Mouse (Mus musculus) monocyte, adult 5-6 weeks (primary cell): Measurements from ENCODE around the gene Gemin6. TPM values are rescaled to one million over a fixed set of nuclear protein-coding genes. Genes with fewer than 3 reads are reported as not detected.
"Not testable (repeated sequence)": the region's sequence is repeated elsewhere in the genome, so short reads cannot be mapped to it uniquely, and the experiment has no call there.

Experiments used
- ATAC-seq: fragments of 153-309, 156-312 bp; replicated peaks from 2 replicates; pipeline ENCODE4 v1.8.0; 2017; ENCODE audit warnings: mild to moderate bottlenecking; ENCODE audit not compliant: low TSS enrichment, insufficient number of reproducible peaks, severe bottlenecking, poor library complexity, low FRiP score
- total RNA-seq: library from RNA; stranded (forward); fragments of 200-1000, 200-491, 200-594 nt; gene quantifications from 3 replicates; pipeline ENCODE4 v1.2.3, GENCODE M21; 2017

The Gemin6 gene
- total RNA-seq, 1 experiment from 2014 or later: 7.7 TPM

DNA sequence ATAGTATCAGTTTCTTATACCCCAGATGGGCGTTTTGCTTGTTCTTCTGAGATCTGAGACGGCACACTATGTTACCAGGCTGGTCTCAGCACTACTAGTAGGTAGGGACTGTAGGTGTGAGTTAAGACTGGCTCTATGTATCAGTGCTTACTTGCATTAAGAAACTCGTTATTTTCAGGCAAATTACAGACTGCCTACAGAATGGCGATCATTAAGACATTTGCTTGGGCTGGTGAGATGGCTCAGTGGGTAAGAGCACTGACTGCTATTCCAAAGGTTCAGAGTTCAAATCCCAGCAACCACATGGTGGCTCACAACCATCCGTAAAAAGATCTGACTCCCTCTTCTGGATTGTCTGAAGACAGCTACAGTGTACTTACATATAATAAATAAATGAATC is 901 bp downstream of the Gemin6 start:
- not testable (repeated sequence) for ATAC-seq

DNA sequence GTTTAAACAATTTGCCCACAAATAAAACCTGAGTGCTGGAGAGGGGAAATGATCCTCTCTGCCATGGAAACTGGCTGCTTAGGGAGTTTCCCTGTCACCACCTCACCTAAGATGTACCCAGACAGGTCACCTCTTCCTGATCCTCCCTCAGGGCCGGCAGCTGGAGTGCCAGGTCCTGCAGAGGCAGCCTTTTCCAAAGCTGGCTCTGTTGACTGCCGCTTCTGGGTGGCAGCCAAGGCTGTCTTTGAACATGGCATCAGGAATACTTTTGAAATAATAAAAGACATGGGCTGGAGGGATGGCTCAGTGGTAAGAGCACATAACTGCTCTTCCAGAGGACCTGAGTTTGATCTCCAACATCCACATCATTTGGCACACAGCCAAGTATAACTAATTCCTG is 5.2 kb downstream of the Gemin6 start:
- ATAC-seq: no peak

DNA sequence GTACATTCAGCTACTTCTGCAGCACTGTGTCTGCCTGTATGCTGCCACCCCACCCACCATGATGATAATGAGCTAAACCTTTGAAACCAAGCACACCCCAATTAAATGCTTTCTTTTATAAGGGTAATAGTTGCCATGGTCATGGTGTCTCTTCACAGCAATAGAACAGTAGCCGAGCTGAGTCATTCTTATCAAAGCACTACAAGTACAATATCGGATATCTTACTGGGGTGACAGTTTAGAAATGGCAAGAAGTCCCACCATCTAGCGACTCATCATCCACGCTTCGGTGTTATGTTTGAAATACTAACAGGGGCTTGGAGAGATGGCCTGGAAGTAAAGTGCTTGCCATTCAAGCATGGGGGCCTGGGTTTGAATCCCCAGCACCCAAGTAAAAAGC is 9.6 kb downstream of the Gemin6 start:
- no peak for ATAC-seq

DNA sequence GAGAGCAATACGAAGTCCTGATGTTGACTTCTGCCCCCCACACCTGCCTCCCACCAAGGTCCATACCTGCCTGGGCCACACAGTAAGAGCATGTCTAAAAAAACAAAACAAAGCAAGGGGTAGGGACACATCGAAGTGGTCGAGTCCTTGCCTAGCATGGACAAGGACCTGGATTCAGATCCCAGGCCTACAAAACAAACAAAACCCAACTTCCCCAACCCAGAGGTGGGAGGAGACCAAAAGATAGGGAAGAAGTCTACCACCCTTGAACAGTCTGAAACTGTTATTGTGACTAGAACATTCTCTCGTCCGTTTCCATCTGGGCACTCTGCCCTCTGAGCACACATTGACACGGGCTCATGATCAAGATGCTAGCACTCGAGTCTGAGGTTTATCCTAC is 10.1 kb downstream of the Gemin6 start:
- no peak for ATAC-seq

DNA sequence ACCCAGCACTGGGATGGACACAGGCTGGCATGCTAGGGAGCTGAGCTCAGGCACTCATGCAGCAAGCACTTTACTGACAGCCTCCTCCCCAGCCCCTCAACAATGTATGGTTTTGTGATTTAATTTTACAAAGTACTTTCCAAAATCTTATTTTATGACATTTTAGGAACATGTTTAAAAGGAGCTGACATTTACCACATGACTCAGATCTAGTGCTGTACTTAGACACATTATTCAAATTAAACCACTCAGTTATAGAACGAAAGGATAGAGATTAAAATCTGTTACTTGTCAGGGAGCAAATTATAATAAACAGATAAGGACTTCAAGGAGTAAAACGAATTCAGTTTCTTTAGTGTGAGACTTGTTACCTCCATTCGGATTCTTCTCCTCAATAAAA is 11.2 kb downstream of the Gemin6 start:
- no peak for ATAC-seq

DNA sequence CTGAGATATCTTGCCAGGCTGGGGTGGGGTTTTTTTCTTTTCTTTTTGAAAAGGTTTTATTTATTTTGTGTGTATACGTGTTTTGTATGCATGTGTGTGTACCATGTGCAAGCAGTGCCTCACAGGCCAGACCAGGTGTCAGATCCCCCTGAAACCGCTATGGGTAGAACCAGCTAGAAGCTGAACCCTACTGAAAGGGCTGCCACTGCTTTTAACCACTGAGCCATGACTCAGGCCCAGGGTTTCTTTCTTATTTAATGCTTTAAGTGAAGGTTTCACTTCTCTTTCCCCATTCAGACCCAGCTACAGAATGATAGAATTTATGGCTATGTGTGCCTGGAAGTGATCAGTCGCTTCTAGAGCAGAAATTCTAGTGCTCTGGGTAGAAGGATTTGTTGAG is 12.6 kb downstream of the Gemin6 start:
- peak; percentile 51; the same call in 1 of the 2 replicates for ATAC-seq

DNA sequence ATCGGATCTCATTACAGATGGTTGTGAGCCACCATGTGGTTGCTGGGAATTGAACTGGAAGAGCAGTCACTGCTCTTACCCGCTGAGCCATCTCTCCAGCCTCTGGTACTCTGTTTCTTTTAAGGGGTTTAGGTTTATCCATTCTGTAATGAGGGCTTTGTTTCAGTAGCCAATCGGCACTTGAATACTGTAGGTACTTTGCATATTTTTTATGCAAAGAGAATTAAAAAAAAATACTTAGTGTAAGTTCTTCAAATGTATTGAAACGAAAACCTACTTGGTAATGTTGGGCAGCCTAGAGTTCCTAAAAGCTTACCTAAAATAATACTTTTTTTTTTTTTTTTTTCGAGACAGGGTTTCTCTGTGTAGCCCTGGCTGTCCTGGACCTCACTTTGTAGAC is 13.2 kb downstream of the Gemin6 start:
- ATAC-seq: no peak

DNA sequence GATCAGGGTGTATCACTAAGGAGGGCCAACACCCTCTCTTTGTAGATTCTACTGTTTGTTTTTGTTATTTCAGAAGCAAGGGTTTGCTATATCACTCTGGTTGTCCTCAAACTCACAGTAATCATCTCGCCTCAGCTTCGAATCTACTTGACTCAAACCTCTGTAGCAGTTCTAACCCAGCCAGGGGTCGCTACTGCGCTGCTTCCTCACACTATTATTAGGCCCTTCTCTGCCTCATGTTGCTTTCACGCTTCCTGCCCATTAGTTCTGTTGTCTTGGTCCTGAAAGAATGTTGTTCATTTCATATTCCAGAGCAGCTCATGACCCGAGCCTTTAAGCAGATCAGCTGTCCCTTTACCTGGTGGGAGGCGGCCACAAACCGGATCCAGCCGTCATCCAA is 17.4 kb downstream of the Gemin6 start:
- no peak for ATAC-seq

DNA sequence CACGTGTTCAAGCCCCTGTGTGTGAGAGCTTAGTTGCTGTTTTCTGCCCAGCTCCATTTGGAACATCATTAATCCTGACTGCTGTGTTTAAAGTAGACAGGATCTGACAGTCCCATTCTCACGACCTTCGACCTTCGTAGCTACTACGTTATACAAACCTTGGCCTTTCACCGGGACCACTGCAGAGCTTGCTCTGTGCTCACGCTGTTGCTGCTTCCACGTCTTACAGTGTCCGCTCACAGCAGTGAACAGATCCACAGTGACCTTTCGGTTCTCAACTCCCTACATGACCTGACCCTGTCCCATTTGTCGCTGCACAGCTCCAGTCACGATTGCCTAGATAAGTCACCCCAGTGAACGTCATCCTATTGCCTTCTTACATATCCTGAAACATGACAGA is 18.9 kb downstream of the Gemin6 start:
- no peak for ATAC-seq

DNA sequence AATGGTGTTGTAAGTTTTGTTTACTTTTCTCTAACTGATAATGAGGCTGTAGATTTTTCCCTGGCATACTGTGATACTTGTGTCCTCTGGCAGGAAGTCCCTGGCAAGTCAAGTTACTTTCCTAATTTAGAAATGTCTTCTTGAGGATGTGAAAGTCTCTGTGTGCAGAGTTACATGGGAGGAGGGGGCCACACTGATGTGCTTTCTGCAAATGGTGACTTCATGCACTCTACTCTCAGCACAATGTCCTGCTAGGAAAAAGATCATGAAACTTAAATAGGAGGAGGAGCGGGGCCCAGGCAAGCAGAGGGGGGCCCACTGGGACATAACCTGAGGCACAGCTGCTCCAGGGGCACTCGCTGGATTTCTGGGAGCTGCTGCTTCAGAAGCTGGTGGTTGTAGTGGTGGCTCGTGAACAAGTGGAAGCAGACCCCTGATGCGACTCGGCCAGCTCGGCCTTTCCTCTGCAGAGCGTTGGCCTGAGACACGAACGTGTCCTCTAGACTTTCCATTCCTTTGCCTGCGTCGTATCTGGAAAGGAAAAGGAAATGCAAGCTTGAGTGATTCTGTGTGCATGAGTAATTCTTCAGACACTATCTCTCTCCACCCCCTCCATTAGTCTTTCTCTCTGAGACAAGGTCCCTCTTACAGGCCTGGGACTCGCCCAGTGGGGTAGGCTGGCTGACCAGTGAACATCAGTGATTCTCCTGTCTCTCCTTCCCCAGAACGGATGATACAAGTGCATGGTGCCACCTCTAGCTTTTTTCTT is 28.7 kb downstream of the Gemin6 start:
- ATAC-seq: no peak

DNA sequence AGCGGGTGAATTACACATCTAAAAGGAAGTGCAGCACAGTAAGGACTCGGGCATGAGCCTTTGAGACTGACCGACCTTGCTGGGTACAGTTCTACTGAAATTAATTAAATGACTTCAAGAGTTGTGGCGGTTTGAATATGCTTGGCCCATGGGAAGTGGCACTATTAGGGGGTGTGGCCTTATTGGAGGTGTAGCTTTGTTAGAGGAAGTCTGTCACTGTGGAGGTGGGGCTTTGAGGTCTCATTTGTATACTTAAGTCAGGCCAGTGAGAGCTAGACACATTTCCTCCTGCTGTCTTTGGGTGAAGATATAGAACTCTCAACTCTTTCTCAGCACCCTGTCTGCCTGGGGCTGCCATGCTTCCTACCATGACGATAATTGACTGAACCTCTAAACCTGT is 30.2 kb downstream of the Gemin6 start:
- ATAC-seq: no peak

DNA sequence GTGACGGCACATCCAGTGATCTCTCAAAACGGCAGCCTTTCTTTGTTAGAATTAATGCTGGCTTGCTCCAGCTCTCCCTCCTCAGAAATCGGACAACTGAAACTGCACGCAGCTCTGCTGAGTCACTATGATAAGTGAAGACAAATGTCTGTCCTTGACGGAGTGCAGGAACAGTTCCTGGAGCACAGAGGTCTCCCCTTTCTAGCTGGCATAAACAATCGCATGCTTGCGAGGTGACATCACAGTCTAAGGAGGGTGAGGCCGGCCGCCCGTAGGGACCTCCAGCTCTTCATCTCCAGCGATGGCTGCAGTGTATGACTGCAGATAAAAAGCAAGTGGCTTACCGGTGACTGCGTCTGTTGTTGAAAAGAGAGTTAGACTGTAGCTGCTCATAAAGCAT is 31.0 kb downstream of the Gemin6 start:
- ATAC-seq: no peak

DNA sequence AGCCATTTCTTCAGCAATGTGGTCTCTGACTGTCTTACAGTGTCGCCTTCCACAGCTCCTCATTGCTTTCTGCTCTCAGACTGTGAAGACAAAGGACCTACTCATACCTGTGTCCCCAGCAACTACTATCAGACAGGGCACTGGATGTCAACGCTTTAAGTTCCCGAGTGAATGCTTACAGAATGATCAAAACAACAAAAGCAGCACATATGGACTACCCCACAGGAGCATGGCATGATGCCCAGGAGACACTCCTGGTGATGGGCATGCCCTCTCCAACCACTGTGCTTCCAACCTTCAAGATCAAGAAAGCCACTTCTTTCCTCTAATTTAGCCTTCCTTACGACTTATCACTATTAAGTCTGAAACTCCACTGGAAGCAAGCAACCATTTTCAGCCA is 42.8 kb downstream of the Gemin6 start:
- no peak for ATAC-seq

DNA sequence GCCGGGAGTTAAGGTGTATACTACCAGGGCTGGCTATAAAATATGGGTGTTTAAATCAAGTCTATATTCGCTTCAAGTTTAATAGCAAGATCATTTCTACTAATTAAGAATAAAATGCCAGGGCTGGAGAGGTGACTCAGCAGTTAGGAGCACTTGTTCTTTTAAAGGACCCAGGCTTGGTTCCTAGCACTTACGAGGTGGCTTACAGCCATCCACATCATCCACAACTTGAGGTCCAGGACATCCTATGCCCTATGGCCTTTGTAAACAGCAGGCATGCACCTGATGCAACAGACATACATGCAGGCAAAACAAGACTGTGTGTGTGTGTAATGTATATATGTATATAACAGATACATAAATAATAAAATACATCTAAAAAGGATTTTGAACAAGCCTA is 43.9 kb downstream of the Gemin6 start:
- ATAC-seq: no peak

DNA sequence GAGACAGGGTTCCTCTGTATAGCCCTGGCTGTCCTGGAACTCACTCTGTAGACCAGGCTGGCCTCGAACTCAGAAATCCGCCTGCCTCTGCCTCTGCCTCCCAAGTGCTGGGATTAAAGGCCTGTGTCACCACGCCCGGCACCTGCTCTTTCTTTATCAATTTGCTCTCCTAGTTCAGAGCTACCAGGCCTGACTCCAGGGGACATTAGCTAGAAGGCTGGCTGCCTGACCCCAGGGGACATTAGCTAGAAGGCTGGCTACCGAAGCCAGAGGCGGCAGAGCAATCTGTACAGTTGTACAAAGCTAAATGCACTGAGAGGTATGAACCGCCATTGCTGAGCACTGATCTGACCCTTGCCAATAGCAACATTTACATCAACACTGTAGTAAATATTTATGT is 46.4 kb downstream of the Gemin6 start:
- not testable (repeated sequence) for ATAC-seq

Other genes starting within 250 kb of the Gemin6 start
- gene Hnrnpll, start 162.1 kb upstream of the Gemin6 start, total RNA-seq: 32.6 to 35.1 TPM (median 33.5 TPM) in 3 replicates
- gene Galm, start 97.0 kb upstream of the Gemin6 start, total RNA-seq: 2.5 to 7.3 TPM (median 2.7 TPM) in 3 replicates
- 262 to 315 TPM (median 271 TPM) in 3 replicates for gene Srsf7, start 17.1 kb upstream of the Gemin6 start, total RNA-seq
- gene Ttc39d, start 17.0 kb upstream of the Gemin6 start, total RNA-seq: 0.11 TPM in 1 of 3 replicates, not detected in the others
- 2.5 TPM in 1 of 3 replicates, not detected in the others for gene Morn2, start 65.8 kb downstream of the Gemin6 start, total RNA-seq
- gene Dhx57, start 66.0 kb downstream of the Gemin6 start, total RNA-seq: 18.1 to 38.1 TPM (median 33.2 TPM) in 3 replicates
- 3.4 TPM in 1 of 3 replicates, not detected in the others for gene Arhgef33, start 83.0 kb downstream of the Gemin6 start, total RNA-seq
- not detected in 3 replicates for gene Gm10190, start 149.1 kb downstream of the Gemin6 start, total RNA-seq